Mouse (Mus musculus): Measurements from ENCODE around the gene Morn4. TPM values are rescaled to one million over a fixed set of nuclear protein-coding genes. Genes with fewer than 3 reads are reported as not detected.
A peak's percentile ranks its signal among the peaks of the same experiment; 100 is the strongest.

Morn4 gene
- total RNA-seq (2021): 1 to 10 TPM; 3.3 to 3.7 TPM

GRCm38 (mm10) chr19:42086166-42086565, at the start of gene Morn4:
TSS of gene Morn4 (minus strand) at chr19:42086357.
- DNase-seq (ENCODE audit: low spot score): peak; percentile 57
- intact Hi-C loops (cut with DNase I): no loop called here

- intact Hi-C loops (cut with DNase I): no loop called here
- DNase-seq (ENCODE audit: low spot score): no peak
These were observed 48.9 kb upstream of the Morn4 start for GRCm38 (mm10) chr19:42135070-42135469.

- intact Hi-C loops (cut with DNase I): no loop called here
- DNase-seq (ENCODE audit: low spot score): no peak
These were observed 44.9 kb upstream of the Morn4 start for GRCm38 (mm10) chr19:42131101-42131500.

- intact Hi-C loops (cut with DNase I): no loop called here
- DNase-seq (ENCODE audit: low spot score): no peak
These were observed 44.1 kb upstream of the Morn4 start for GRCm38 (mm10) chr19:42130294-42130606.

- DNase-seq (ENCODE audit: low spot score): no peak
- intact Hi-C loops (cut with DNase I): loop anchor here (2.0 kb wide), 1 partner anchor 39 kb away; the partner anchor contains the start of gene Pi4k2a
These were observed 43.5 kb upstream of the Morn4 start for GRCm38 (mm10) chr19:42129509-42130293.

- intact Hi-C loops (cut with DNase I): loop anchor here (2.0 kb wide), 1 partner anchor 38 kb away; the partner anchor contains the start of gene Pi4k2a
- peak; percentile 99 for DNase-seq (ENCODE audit: low spot score)
These were observed 42.8 kb upstream of the Morn4 start, which contains the start of gene Avpi1 for GRCm38 (mm10) chr19:42128787-42129508. TSS of gene Avpi1 (minus strand) at chr19:42129059.

- intact Hi-C loops (cut with DNase I): loop anchor here (2.0 kb wide), 1 partner anchor 37 kb away; the partner anchor contains the start of gene Pi4k2a
- no peak for DNase-seq (ENCODE audit: low spot score)
These were observed 42.0 kb upstream of the Morn4 start for GRCm38 (mm10) chr19:42128052-42128740.

- intact Hi-C loops (cut with DNase I): no loop called here
- DNase-seq (ENCODE audit: low spot score): no peak
These were observed 40.9 kb upstream of the Morn4 start for GRCm38 (mm10) chr19:42127024-42127423.

GRCm38 (mm10) chr19:42126219-42126605, 40.1 kb upstream of the Morn4 start:
- intact Hi-C loops (cut with DNase I): no loop called here
- no peak for DNase-seq (ENCODE audit: low spot score)

GRCm38 (mm10) chr19:42125501-42126218, 39.5 kb upstream of the Morn4 start:
- no peak for DNase-seq (ENCODE audit: low spot score)
- intact Hi-C loops (cut with DNase I): no loop called here

GRCm38 (mm10) chr19:42124684-42125083, 38.5 kb upstream of the Morn4 start:
- no peak for DNase-seq (ENCODE audit: low spot score)
- intact Hi-C loops (cut with DNase I): no loop called here

- intact Hi-C loops (cut with DNase I): no loop called here
- DNase-seq (ENCODE audit: low spot score): no peak
These were observed 34.3 kb upstream of the Morn4 start for GRCm38 (mm10) chr19:42120451-42120850.

- DNase-seq (ENCODE audit: low spot score): no peak
- intact Hi-C loops (cut with DNase I): no loop called here
These were observed 32.4 kb upstream of the Morn4 start for GRCm38 (mm10) chr19:42118596-42118995.

- DNase-seq (ENCODE audit: low spot score): no peak
- intact Hi-C loops (cut with DNase I): no loop called here
These were observed 32.0 kb upstream of the Morn4 start for GRCm38 (mm10) chr19:42118142-42118541.

GRCm38 (mm10) chr19:42115783-42116335, 29.7 kb upstream of the Morn4 start:
- intact Hi-C loops (cut with DNase I): no loop called here
- DNase-seq (ENCODE audit: low spot score): no peak

GRCm38 (mm10) chr19:42104681-42105080, 18.5 kb upstream of the Morn4 start:
- DNase-seq (ENCODE audit: low spot score): no peak
- intact Hi-C loops (cut with DNase I): no loop called here

- intact Hi-C loops (cut with DNase I): no loop called here
- DNase-seq (ENCODE audit: low spot score): no peak
These were observed 13.2 kb upstream of the Morn4 start for GRCm38 (mm10) chr19:42099406-42099805.

GRCm38 (mm10) chr19:42090637-42091141, 4.5 kb upstream of the Morn4 start:
- intact Hi-C loops (cut with DNase I): loop anchor here (2.0 kb wide), 1 partner anchor 38 kb away; the partner anchor contains the start of gene Avpi1
- DNase-seq (ENCODE audit: low spot score): no peak
